17 mouse cellular contexts compared by ENCODE assay signal in the genomic region with DNA sequence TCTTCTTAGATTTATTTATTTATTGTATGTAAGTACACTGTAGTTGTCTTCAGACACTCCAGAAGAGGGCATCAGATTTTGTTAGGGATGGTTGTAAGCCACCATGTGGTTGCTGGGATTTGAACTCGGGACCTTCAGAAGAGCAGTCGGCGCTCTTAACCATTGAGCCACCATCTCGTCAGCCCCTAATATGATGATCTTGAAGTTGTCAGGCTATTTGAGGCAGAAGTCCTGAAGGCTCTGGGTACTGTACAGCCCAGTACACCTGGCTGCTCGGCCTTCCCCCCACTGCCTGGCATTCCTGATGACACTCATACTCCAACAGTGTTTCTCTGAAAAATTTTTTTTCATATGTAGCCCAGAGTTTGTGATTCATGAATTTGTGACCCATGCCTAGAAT. TPM values are rescaled to one million over a fixed set of nuclear protein-coding genes. Genes with fewer than 3 reads are reported as not detected.
DNase-seq lines count a peak whose midpoint lies in the region; TF ChIP-seq lines count a peak whose summit lies in the region.
"Not testable (repeated sequence)": the region's sequence is repeated elsewhere in the genome, so short reads cannot be mapped to it uniquely, and the experiment has no call there.
"Had no signal": no experiment of that assay in that cellular context is flagged by ENCODE, and none has a peak within 500 bp of the region (broad histone marks: within the 10 kb centered on the region; RNA-seq: fewer than 3 reads in every experiment).

No protein-coding gene starts in this region.

- H3K27me3 ChIP-seq in CH12.LX (replicated peaks): peaks cover 21% of the 10 kb centered on the region
- H3K27me3 ChIP-seq in MEL (ENCODE audit: control insufficient read depth in 1 of 2, insufficient read depth in 2 of 2, low read length in 2 of 2): not testable (repeated sequence)

- not testable (repeated sequence) for H3K4me2 ChIP-seq in CH12.LX (ENCODE audit: insufficient read depth, low read depth, poor library complexity, severe bottlenecking)

- not testable (repeated sequence) for H3K9ac ChIP-seq in CH12.LX (ENCODE audit: insufficient read depth, low read depth); MEL (ENCODE audit: control insufficient read depth, low read depth, low read length, poor library complexity, severe bottlenecking)

- not testable (repeated sequence) for H3K27ac ChIP-seq in CH12.LX (ENCODE audit: insufficient read depth, low read depth); MEL (ENCODE audit: control insufficient read depth, low read depth, low read length)

- DNase-seq in CH12.LX (ENCODE audit: extremely low read depth); MEL (ENCODE audit: low read depth, low spot score): not testable (repeated sequence)

- H3K36me3 ChIP-seq in CH12.LX (replicated peaks in 1 of 2; ENCODE audit: control insufficient read depth in 1 of 2, insufficient read depth in 1 of 2, low read length in 1 of 2); MEL (ENCODE audit: control insufficient read depth in 1 of 2, insufficient read depth in 2 of 2, low read length in 2 of 2): not testable (repeated sequence)

- TF ChIP-seq EP300 in CH12.LX (IDR thresholded peaks at IDR 0.05; ENCODE audit: low read length); MEL (IDR thresholded peaks at IDR 0.05; ENCODE audit: low read depth in 1 of 2, low read length in 2 of 2): not testable (repeated sequence)

- not testable (repeated sequence) for H3K4me3 ChIP-seq in CH12.LX (replicated peaks in 1 of 3; ENCODE audit: low read depth in 2 of 3, low read length in 2 of 3, poor library complexity in 1 of 3); MEL (ENCODE audit: control insufficient read depth in 1 of 2, insufficient read depth in 1 of 2, low read depth in 2 of 2, low read length in 2 of 2)

- TF ChIP-seq POLR2A in CH12.LX (IDR thresholded peaks at IDR 0.05; ENCODE audit: low read depth, low read length); MEL (IDR thresholded peaks at IDR 0.05; ENCODE audit: control insufficient read depth in 1 of 2, insufficient read depth in 1 of 2, low read depth in 1 of 2, low read length in 2 of 2, poor library complexity in 1 of 2): not testable (repeated sequence)

- dilution Hi-C loops in CH12.LX (cut with MboI; ENCODE audit: extremely low pct_ligation_motif_present, extremely low pct_unique_long_range_greater_than_20kb, low sequenced_read_pairs): not testable (repeated sequence)

- TF ChIP-seq RAD21 in CH12.LX (IDR thresholded peaks at IDR 0.05; ENCODE audit: low read depth, low read length); MEL (IDR thresholded peaks at IDR 0.05; ENCODE audit: low read depth, low read length): not testable (repeated sequence)

- H3K4me1 ChIP-seq in CH12.LX (ENCODE audit: control insufficient read depth in 1 of 2, insufficient read depth in 2 of 2); MEL (ENCODE audit: control insufficient read depth in 1 of 2, insufficient read depth in 2 of 2, low read length in 2 of 2): not testable (repeated sequence)

- H3K79me2 ChIP-seq in CH12.LX (replicated peaks; ENCODE audit: control insufficient read depth, extremely low read depth, insufficient read depth, poor library complexity, severe bottlenecking); MEL (ENCODE audit: control insufficient read depth, insufficient read depth, low read length, poor library complexity): not testable (repeated sequence)

- in situ Hi-C loops in CH12.LX (cut with MboI; ENCODE audit: low pct_ligation_motif_present, low pct_unique_long_range_greater_than_20kb, low sequenced_read_pairs): loop anchor here (5.0 to 25.0 kb wide), 2 partner anchors 327 to 447 kb away; no protein-coding TSS in a partner anchor

- not testable (repeated sequence) for TF ChIP-seq CTCF in CH12.LX (conservative IDR thresholded peaks at IDR 0.05 in 1 of 2, IDR thresholded peaks at IDR 0.05 in 1 of 2; ENCODE audit: low read depth in 2 of 2, low read length in 2 of 2); MEL (IDR thresholded peaks at IDR 0.05 in 2 of 3, conservative IDR thresholded peaks at IDR 0.05 in 1 of 3; ENCODE audit: control insufficient read depth in 1 of 3, insufficient read depth in 1 of 3, low read depth in 2 of 3, low read length in 3 of 3, poor library complexity in 1 of 3, severe bottlenecking in 1 of 3)

- not testable (repeated sequence) for H3K9me3 ChIP-seq in CH12.LX (replicated peaks; ENCODE audit: low read length); MEL (replicated peaks; ENCODE audit: insufficient read depth, low read length)

TF ChIP-seq in CH12.LX, 34 proteins besides CTCF, POLR2A, EP300 and RAD21:
- TF ChIP-seq TBP (conservative IDR thresholded peaks at IDR 0.05; ENCODE audit: low read depth, low read length): peak; percentile 74; the same call in 1 of the 2 replicates

TF ChIP-seq in MEL, 35 proteins besides CTCF, POLR2A, EP300 and RAD21:
- peak; percentile 75 for TF ChIP-seq TBP (IDR thresholded peaks at IDR 0.05; ENCODE audit: low read depth, low read length)

RNA-seq across cellular contexts. Expression of a gene that starts 8.3 kb away (rescaled TPM):
- total RNA-seq in CH12.LX (2012; rRNA removed) (not detected in 2 replicates), CH12.LX (2014; rRNA removed) (not detected in 2 replicates), MEL (2012; rRNA removed) (not detected in 2 replicates)
- polyA plus RNA-seq in CH12.LX (2012; ENCODE audit: insufficient read length, low read depth) (not detected in 2 replicates), MEL (2012; ENCODE audit: insufficient read depth in 1 of 2, insufficient read length in 2 of 2, low read depth in 1 of 2, low replicate concordance in 2 of 2, missing spikeins in 1 of 2) (not detected)
- total RNA-seq: adrenal gland, adult 18-20 months; adrenal gland, adult 8-10 months; adrenal gland, postnatal 14 days; adrenal gland, postnatal 25 days; adrenal gland, postnatal 36 days had no signal
- polyA plus RNA-seq: activated CD4-positive, CD25-positive, alpha-beta regulatory T cell, adult 4 months; C2C12; CD4-positive, CD25-positive, alpha-beta regulatory T cell, adult 4 months; G1E had no signal

RNA-seq across cellular contexts. Expression of a gene that starts 10.5 kb away (rescaled TPM):
- total RNA-seq in CH12.LX (2012; rRNA removed): 11.0 and 11.6 TPM in 2 replicates
- 8.0 and 8.3 TPM in 2 replicates for total RNA-seq in CH12.LX (2014; rRNA removed)
- polyA plus RNA-seq in CH12.LX (2012; ENCODE audit: insufficient read length, low read depth): 7.6 and 8.3 TPM in 2 replicates
- 13.0 and 13.5 TPM in 2 replicates for total RNA-seq in MEL (2012; rRNA removed)
- 10 to 100 TPM in 1 of 2 experiments, not detected in 1; 13.4 TPM for polyA plus RNA-seq in MEL (2012; ENCODE audit: insufficient read depth in 1 of 2, insufficient read length in 2 of 2, low read depth in 1 of 2, low replicate concordance in 2 of 2, missing spikeins in 1 of 2)

RNA-seq across cellular contexts. Expression of a gene that starts 27.8 kb away (rescaled TPM):
- total RNA-seq in CH12.LX (2012; rRNA removed) (3.9 and 23.5 TPM in 2 replicates), CH12.LX (2014; rRNA removed) (20.3 and 24.3 TPM in 2 replicates), MEL (2012; rRNA removed) (19.2 and 26.4 TPM in 2 replicates)
- polyA plus RNA-seq in CH12.LX (2012; ENCODE audit: insufficient read length, low read depth) (3.2 and 3.9 TPM in 2 replicates), MEL (2012; ENCODE audit: insufficient read depth in 1 of 2, insufficient read length in 2 of 2, low read depth in 1 of 2, low replicate concordance in 2 of 2, missing spikeins in 1 of 2) (1 to 10 TPM in 1 of 2 experiments, not detected in 1; 8.0 TPM)
- total RNA-seq: adrenal gland, adult 18-20 months; adrenal gland, adult 2 months; adrenal gland, adult 8-10 months; adrenal gland, postnatal 10 days; adrenal gland, postnatal 14 days; adrenal gland, postnatal 25 days; adrenal gland, postnatal 36 days; adrenal gland, postnatal 4 days had no signal
- polyA plus RNA-seq: activated CD4-positive, CD25-positive, alpha-beta regulatory T cell, adult 4 months; brain, embryonic 14.5 days; CD4-positive, CD25-positive, alpha-beta regulatory T cell, adult 4 months; cerebellum, adult 2 months; Patski had no signal

RNA-seq across cellular contexts. Expression of a gene that starts 51.0 kb away (rescaled TPM):
- total RNA-seq in CH12.LX (2012; rRNA removed): 125 and 130 TPM in 2 replicates
- 72.6 and 81.9 TPM in 2 replicates for total RNA-seq in CH12.LX (2014; rRNA removed)
- polyA plus RNA-seq in CH12.LX (2012; ENCODE audit: insufficient read length, low read depth): 142 and 171 TPM in 2 replicates
- 106 and 132 TPM in 2 replicates for total RNA-seq in MEL (2012; rRNA removed)
- 100 to 1,000 TPM in 1 of 2 experiments, 10 to 100 TPM in 1; 25.1 to 162 TPM for polyA plus RNA-seq in MEL (2012; ENCODE audit: insufficient read depth in 1 of 2, insufficient read length in 2 of 2, low read depth in 1 of 2, low replicate concordance in 2 of 2, missing spikeins in 1 of 2)

RNA-seq across cellular contexts. Expression of a gene that starts 52.4 kb away (rescaled TPM):
- total RNA-seq in CH12.LX (2012; rRNA removed) (12.6 and 13.0 TPM in 2 replicates), CH12.LX (2014; rRNA removed) (14.4 and 14.9 TPM in 2 replicates), MEL (2012; rRNA removed) (17.8 and 18.1 TPM in 2 replicates)
- polyA plus RNA-seq in CH12.LX (2012; ENCODE audit: insufficient read length, low read depth) (13.5 and 14.1 TPM in 2 replicates), MEL (2012; ENCODE audit: insufficient read depth in 1 of 2, insufficient read length in 2 of 2, low read depth in 1 of 2, low replicate concordance in 2 of 2, missing spikeins in 1 of 2) (100 to 1,000 TPM in 1 of 2 experiments, 10 to 100 TPM in 1; 18.6 to 112 TPM)
